Mouse (Mus musculus) G1E (cell line): Measurements from ENCODE around the gene Clk2. TPM values are rescaled to one million over a fixed set of nuclear protein-coding genes. Genes with fewer than 3 reads are reported as not detected.

Experiments
- ATAC-seq: 2 replicates; pipeline ENCODE4 v1.8.0; 2016; ENCODE audit warnings: mild to moderate bottlenecking; ENCODE audit not compliant: insufficient number of reproducible peaks, poor library complexity, low FRiP score, severe bottlenecking; ENCODE audit errors: extremely low read depth
- DNase-seq: peaks from one replicate; pipeline ENCODE4 v3.0.0; 2012; ENCODE audit warnings: low spot score
- H3K27me3 ChIP-seq: 2 replicates; pipeline ENCODE4 v1.6.1; 2012; ENCODE audit warnings: mild to moderate bottlenecking, low read length, inconsistent platforms; ENCODE audit not compliant: insufficient read depth
- H3K36me3 ChIP-seq: replicated peaks from 2 replicates; pipeline ENCODE3; 2012; ENCODE audit warnings: mild to moderate bottlenecking, inconsistent platforms
- H3K4me1 ChIP-seq: 2 replicates; pipeline ENCODE4 v1.6.1; 2012; ENCODE audit warnings: low read depth, low read length, inconsistent platforms, mixed read lengths; ENCODE audit not compliant: insufficient read depth
- H3K4me3 ChIP-seq: 2 replicates; pipeline ENCODE4 v1.5.1; 2012; ENCODE audit warnings: low read depth, mild to moderate bottlenecking, inconsistent platforms, low read length, moderate library complexity, mixed read lengths
- H3K9me3 ChIP-seq: replicated peaks from 2 replicates; pipeline ENCODE4 v1.6.1; 2012; ENCODE audit warnings: inconsistent platforms
- CTCF ChIP-seq: IDR thresholded peaks from 2 replicates; pipeline ENCODE4 v1.5.1; 2012; ENCODE audit warnings: low read depth, low read length, inconsistent platforms, mixed read lengths
- GATA1 ChIP-seq: IDR thresholded peaks from 2 replicates; pipeline ENCODE4 v1.6.1; 2012; ENCODE audit warnings: borderline replicate concordance, low read length, inconsistent platforms, mixed read lengths
- GATA2 ChIP-seq: IDR thresholded peaks from 2 replicates; pipeline ENCODE4 v1.6.1; 2012; ENCODE audit warnings: low read depth, low read length, inconsistent platforms, borderline replicate concordance
- POLR2AphosphoS5 ChIP-seq: IDR thresholded peaks from 2 replicates; pipeline ENCODE4 v1.6.1; 2012; ENCODE audit warnings: low read depth, low read length, inconsistent platforms; ENCODE audit not compliant: insufficient replicate concordance
- TAL1 ChIP-seq: conservative IDR thresholded peaks from 2 replicates; pipeline ENCODE4 v1.6.1; 2012; ENCODE audit warnings: low read depth, low read length, inconsistent platforms, mixed read lengths
- polyA plus RNA-seq: library from polyadenylated mRNA; stranded (reverse); fragments of >175 nt; gene quantifications from 2 replicates; pipeline ENCODE4 v1.2.3, GENCODE M21; 2012
- total RNA-seq, 2 experiments: library from RNA; stranded (forward) in 1 of 2; stranded (reverse) in 1 of 2; fragments of 200-1000 nt in 1 of 2; fragments of >200 nt in 1 of 2; fragmentation: Nextera tagmentation in 1 of 2; gene quantifications; 2 replicates each; pipeline ENCODE4 v1.2.3; 2014 to 2017

Clk2 gene
- total and polyA plus RNA-seq, 3 experiments = 72.3 to 131 (median 78.9) TPM

- Histone ChIP-seq H3K4me3 (peak overlapping the region; percentile 73), H3K27me3 (no peaks in the 10 kb centered on the region; the same call in 1 of the 2 replicates), H3K36me3 (peaks cover 44% of the 10 kb centered on the region), H3K4me1 (peaks cover 37% of the 10 kb centered on the region), H3K9me3 (no peaks in the 10 kb centered on the region)
- TF ChIP-seq POLR2AphosphoS5 (no peak), GATA2 (no peak), GATA1 (no peak), CTCF (no peak), TAL1 (no peak)
- DNase-seq (no peak), ATAC-seq (no peak)
Observed at GRCm38 (mm10) chr3:89203142-89203514, 38.5 kb downstream of the Clk2 start.

GRCm38 (mm10) chr3:89206079-89206478 lies 41.5 kb downstream of the Clk2 start:
- ATAC-seq (no peak), DNase-seq (no peak)
- Histone ChIP-seq H3K4me1 (peaks cover 45% of the 10 kb centered on the region), H3K4me3 (no peak overlapping the region), H3K9me3 (no peaks in the 10 kb centered on the region), H3K27me3 (no peaks in the 10 kb centered on the region), H3K36me3 (peaks cover 74% of the 10 kb centered on the region)
- TF ChIP-seq GATA1 = no peak
- TF ChIP-seq TAL1 = no peak

DNA sequence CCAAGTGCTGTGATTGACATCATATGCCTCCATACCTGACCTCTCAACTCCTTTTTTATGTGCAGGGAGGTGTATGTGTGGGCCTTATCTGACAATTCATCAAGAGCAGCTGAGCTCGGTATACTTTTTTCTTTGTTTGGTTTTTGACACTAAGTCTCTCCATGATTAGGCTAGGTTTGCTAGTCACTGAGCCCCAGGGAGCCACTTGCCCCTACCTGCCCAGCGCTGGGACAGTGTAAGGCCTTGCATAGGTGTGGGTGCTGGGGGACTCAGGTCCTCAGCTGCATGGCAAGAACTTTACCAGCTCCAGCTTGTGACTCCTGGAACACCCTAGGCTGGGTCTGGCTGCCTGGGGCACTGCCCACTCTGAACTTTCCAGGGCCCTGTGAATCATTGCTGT lies 42.1 kb downstream of the Clk2 start:
- ATAC-seq = no peak
- Histone ChIP-seq H3K27me3 (no peaks in the 10 kb centered on the region), H3K4me1 (peaks cover 50% of the 10 kb centered on the region), H3K9me3 (no peaks in the 10 kb centered on the region), H3K36me3 (peaks cover 80% of the 10 kb centered on the region), H3K4me3 (no peak overlapping the region)
- TF ChIP-seq TAL1 (no peak), POLR2AphosphoS5 (no peak), GATA2 (no peak), CTCF (no peak), GATA1 (no peak)
- DNase-seq = no peak

DNA sequence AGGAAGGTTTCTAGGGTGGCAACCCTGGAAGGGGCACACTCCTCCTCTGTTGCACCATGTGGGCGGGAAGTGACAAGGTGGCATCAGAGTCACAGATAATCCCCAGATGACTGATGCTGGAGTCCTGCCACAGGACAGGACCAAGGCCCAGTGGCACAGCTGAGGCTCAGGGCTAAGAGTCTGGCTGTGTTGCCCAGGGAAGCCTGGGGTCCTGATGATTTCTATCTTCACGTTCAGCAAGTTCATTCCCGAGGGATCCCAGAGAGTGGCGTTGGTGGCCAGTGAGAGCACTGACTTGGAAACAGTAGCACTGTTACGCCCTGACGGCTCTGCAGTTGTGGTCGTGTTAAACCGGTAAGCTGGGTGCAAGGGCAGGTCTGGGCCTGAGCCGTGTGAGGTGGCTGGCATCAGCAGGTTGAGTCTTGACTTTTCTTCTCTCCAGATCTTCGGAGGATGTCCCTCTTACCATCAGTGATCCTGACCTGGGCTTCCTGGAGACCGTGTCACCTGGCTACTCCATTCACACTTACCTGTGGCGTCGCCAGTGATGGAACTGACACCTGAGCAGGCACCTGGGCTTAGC lies 43.6 kb downstream of the Clk2 start:
- Histone ChIP-seq H3K4me1 (peaks cover 60% of the 10 kb centered on the region), H3K36me3 (peaks cover 90% of the 10 kb centered on the region), H3K27me3 (no peaks in the 10 kb centered on the region), H3K4me3 (no peak overlapping the region), H3K9me3 (no peaks in the 10 kb centered on the region)
- ATAC-seq (no peak), DNase-seq (no peak)
- TF ChIP-seq GATA2 (no peak), TAL1 (no peak), POLR2AphosphoS5 (no peak), CTCF (no peak), GATA1 (no peak)

DNA sequence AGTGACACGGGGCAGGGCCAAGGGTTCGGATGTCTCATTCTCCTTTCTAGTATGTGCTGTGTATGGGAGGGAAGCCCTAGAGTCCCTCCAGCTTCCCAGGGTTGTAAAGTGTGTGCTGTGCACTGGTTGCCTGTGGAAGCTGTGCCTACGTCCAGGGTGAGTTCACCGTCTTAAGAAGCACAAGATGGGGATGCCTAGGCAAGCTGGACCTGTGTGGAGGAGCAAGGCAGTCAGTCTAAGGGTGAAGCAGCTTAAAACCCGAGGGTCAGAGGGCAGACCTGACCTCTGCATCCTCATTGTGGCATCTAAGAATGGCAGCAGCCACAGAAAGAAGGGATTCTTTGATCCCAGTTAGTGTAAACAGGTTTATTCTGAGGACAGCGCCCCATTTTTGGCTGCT lies 44.1 kb downstream of the Clk2 start:
- no peak for DNase-seq

GRCm38 (mm10) chr3:89209731-89210130 lies 45.1 kb downstream of the Clk2 start:
- H3K9me3 ChIP-seq = no peaks in the 10 kb centered on the region
- no peak for TF ChIP-seq CTCF
- no peak overlapping the region for H3K4me3 ChIP-seq
- peaks cover 55% of the 10 kb centered on the region for H3K4me1 ChIP-seq
- DNase-seq = no peak
- ATAC-seq = no peak
- H3K36me3 ChIP-seq = peaks cover 80% of the 10 kb centered on the region
- H3K27me3 ChIP-seq = no peaks in the 10 kb centered on the region

More for the DNA sequence above, 44.1 kb downstream of the Clk2 start:
- Histone ChIP-seq H3K4me3 (no peak overlapping the region), H3K36me3 (peaks cover 90% of the 10 kb centered on the region), H3K27me3 (no peaks in the 10 kb centered on the region), H3K4me1 (peaks cover 56% of the 10 kb centered on the region), H3K9me3 (no peaks in the 10 kb centered on the region)
- no peak for TF ChIP-seq GATA1
- TF ChIP-seq TAL1 = no peak
- TF ChIP-seq CTCF = no peak
- no peak for TF ChIP-seq POLR2AphosphoS5
- TF ChIP-seq GATA2 = no peak
- no peak for ATAC-seq

- H3K27me3 ChIP-seq = no peaks in the 10 kb centered on the region
- ATAC-seq = no peak
- no peak overlapping the region for H3K4me3 ChIP-seq
- no peaks in the 10 kb centered on the region for H3K9me3 ChIP-seq
- peaks cover 76% of the 10 kb centered on the region for H3K36me3 ChIP-seq
- no peak for TF ChIP-seq TAL1
- no peak for TF ChIP-seq GATA1
- TF ChIP-seq CTCF = no peak
- no peak for TF ChIP-seq POLR2AphosphoS5
- no peak for TF ChIP-seq GATA2
- no peak for DNase-seq
- peaks cover 59% of the 10 kb centered on the region for H3K4me1 ChIP-seq
Observed at GRCm38 (mm10) chr3:89210162-89210561, 45.6 kb downstream of the Clk2 start.
